In the genomic region with DNA sequence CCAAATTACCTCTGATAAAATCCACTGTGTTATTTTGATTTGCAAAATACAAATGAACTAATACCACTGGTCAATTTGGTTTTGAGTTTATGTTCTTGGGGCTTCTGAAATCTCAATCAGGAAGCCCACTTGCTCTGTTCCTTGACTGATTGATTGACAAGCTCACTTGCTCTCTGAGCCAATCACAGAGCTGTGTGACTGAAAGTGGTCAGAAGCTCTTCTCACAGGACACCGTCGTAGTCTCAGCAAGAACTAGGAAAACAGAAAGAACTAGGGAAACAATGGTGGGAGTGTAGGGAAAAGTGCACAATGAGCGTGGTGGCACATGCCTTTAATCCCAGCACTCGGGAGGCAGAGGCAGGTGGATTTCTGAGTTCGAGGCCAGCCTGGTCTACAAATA, we compare ENCODE assay signal across 30 mouse cellular contexts.
"Had no signal": no experiment of that assay in that cellular context is flagged by ENCODE, and none has a peak within 500 bp of the region (broad histone marks: within the 10 kb centered on the region; RNA-seq: fewer than 3 reads in every experiment).

No protein-coding gene starts in this region.

- H3K36me3 ChIP-seq: limb, embryonic 10.5 days; limb, embryonic 12.5 days; limb, embryonic 13.5 days; limb, embryonic 15.5 days; liver, embryonic 12.5 days; liver, embryonic 13.5 days; liver, embryonic 15.5 days; lung, embryonic 15.5 days; midbrain, embryonic 10.5 days; midbrain, embryonic 12.5 days; midbrain, embryonic 13.5 days; midbrain, embryonic 15.5 days had no signal

- H3K4me3 ChIP-seq: limb, embryonic 10.5 days; limb, embryonic 12.5 days; limb, embryonic 13.5 days; limb, embryonic 15.5 days; liver, embryonic 12.5 days; liver, embryonic 13.5 days; liver, embryonic 15.5 days; lung, embryonic 15.5 days; megakaryocyte, embryonic 14.5 days; midbrain, embryonic 10.5 days; midbrain, embryonic 12.5 days; midbrain, embryonic 13.5 days; midbrain, embryonic 15.5 days; myocyte had no signal

- ATAC-seq: liver, embryonic 12.5 days; liver, postnatal 0 days; lung, postnatal 0 days; midbrain, embryonic 13.5 days; midbrain, embryonic 15.5 days; midbrain, embryonic 16.5 days had no signal

- H3K27me3 ChIP-seq: limb, embryonic 12.5 days; limb, embryonic 13.5 days; limb, embryonic 15.5 days; liver, embryonic 12.5 days; liver, embryonic 13.5 days; liver, embryonic 15.5 days; lung, embryonic 15.5 days; megakaryocyte, embryonic 14.5 days; midbrain, embryonic 12.5 days; midbrain, embryonic 13.5 days; midbrain, embryonic 15.5 days had no signal

- H3K27ac ChIP-seq: limb, embryonic 10.5 days; limb, embryonic 12.5 days; limb, embryonic 13.5 days; limb, embryonic 15.5 days; liver, embryonic 12.5 days; liver, embryonic 13.5 days; liver, embryonic 14.5 days; liver, embryonic 15.5 days; lung, embryonic 15.5 days; macrophage; midbrain, embryonic 10.5 days; midbrain, embryonic 12.5 days; midbrain, embryonic 13.5 days; midbrain, embryonic 15.5 days had no signal

- H3K4me1 ChIP-seq: limb, embryonic 10.5 days; limb, embryonic 12.5 days; limb, embryonic 13.5 days; limb, embryonic 15.5 days; liver, embryonic 12.5 days; liver, embryonic 13.5 days; liver, embryonic 15.5 days; lung, embryonic 15.5 days; megakaryocyte, embryonic 14.5 days; midbrain, embryonic 10.5 days; midbrain, embryonic 12.5 days; midbrain, embryonic 13.5 days; midbrain, embryonic 15.5 days had no signal

- H3K9ac ChIP-seq: limb, embryonic 12.5 days; limb, embryonic 13.5 days; limb, embryonic 15.5 days; liver, embryonic 12.5 days; liver, embryonic 13.5 days; liver, embryonic 14.5 days; liver, embryonic 15.5 days; liver, postnatal 0 days; lung, embryonic 14.5 days; lung, embryonic 15.5 days; midbrain, embryonic 12.5 days; midbrain, embryonic 13.5 days; midbrain, embryonic 15.5 days had no signal

- H3K9me3 ChIP-seq: limb, embryonic 10.5 days; limb, embryonic 12.5 days; limb, embryonic 13.5 days; limb, embryonic 15.5 days; liver, embryonic 12.5 days; liver, embryonic 13.5 days; liver, embryonic 15.5 days; lung, embryonic 15.5 days; midbrain, embryonic 10.5 days; midbrain, embryonic 12.5 days; midbrain, embryonic 13.5 days; midbrain, embryonic 15.5 days had no signal

- DNase-seq: left cerebral cortex, postnatal 4 days; liver; liver, embryonic 13.5 days; liver, postnatal 0 days; lung, adult 18-20 months; lung, adult 2 months; lung, embryonic 14.5 days; lung, postnatal 10 days; lung, postnatal 14 days; lung, postnatal 36 days; midbrain, embryonic 14.5 days had no signal

- H3K4me2 ChIP-seq: limb, embryonic 12.5 days; limb, embryonic 13.5 days; limb, embryonic 15.5 days; liver, embryonic 11.5 days; liver, embryonic 12.5 days; liver, embryonic 13.5 days; liver, embryonic 15.5 days; lung, embryonic 14.5 days; lung, embryonic 15.5 days; midbrain, embryonic 11.5 days; midbrain, embryonic 12.5 days; midbrain, embryonic 13.5 days; midbrain, embryonic 15.5 days had no signal
